Mouse (Mus musculus) kidney, postnatal 0 days (tissue): Measurements from ENCODE around the gene Mall. TPM values are rescaled to one million over a fixed set of nuclear protein-coding genes. Genes with fewer than 3 reads are reported as not detected.

ENCODE experiments used
- ATAC-seq: fragments of 200-750 bp; cut with Nextera tagmentation; replicated peaks from 2 replicates; pipeline ENCODE4 v1.8.0; 2017; ENCODE audit warnings: low read depth, moderate number of reproducible peaks, moderate TSS enrichment, moderate library complexity; ENCODE audit not compliant: low FRiP score
- DNase-seq: peaks from one replicate; pipeline ENCODE4 v3.0.0-alpha.2; 2016; ENCODE audit warnings: low spot score
- H3K27ac ChIP-seq: fragments of 300-500 bp; sonication (generic); 2 replicates; pipeline ENCODE4 v1.5.1; 2014; ENCODE audit warnings: mild to moderate bottlenecking
- H3K27me3 ChIP-seq: fragments of 300-500 bp; sonication (generic); 2 replicates; pipeline ENCODE4 v1.6.1; 2014; ENCODE audit warnings: low read length, mixed read lengths; ENCODE audit not compliant: insufficient read depth
- H3K36me3 ChIP-seq: fragments of 300-500 bp; sonication (generic); 2 replicates; pipeline ENCODE4 v1.6.1; 2014; ENCODE audit warnings: low read length, mixed read lengths; ENCODE audit not compliant: insufficient read depth
- H3K4me1 ChIP-seq: fragments of 300-500 bp; sonication (generic); replicated peaks from 2 replicates; pipeline ENCODE4 v1.6.1; 2014; ENCODE audit warnings: antibody characterized with exemption, low read length, mixed read lengths; ENCODE audit not compliant: insufficient read depth
- H3K4me2 ChIP-seq: fragments of 300-500 bp; sonication (generic); 2 replicates; pipeline ENCODE4 v1.6.1; 2014; ENCODE audit warnings: mild to moderate bottlenecking, low read length, moderate library complexity, mixed read lengths
- H3K4me3 ChIP-seq: fragments of 300-500 bp; sonication (generic); replicated peaks from 2 replicates; pipeline ENCODE4 v1.5.1; 2014; ENCODE audit warnings: low read depth, low read length
- H3K9ac ChIP-seq: fragments of 300-500 bp; sonication (generic); 2 replicates; pipeline ENCODE4 v1.6.1; 2014; ENCODE audit warnings: low read depth, low read length
- H3K9me3 ChIP-seq: fragments of 300-500 bp; sonication (generic); replicated peaks from 2 replicates; pipeline ENCODE4 v1.6.1; 2016; ENCODE audit warnings: low read length, inconsistent platforms, mixed read lengths
- CTCF ChIP-seq: IDR thresholded peaks from 2 replicates; pipeline ENCODE4 v1.5.1; 2016; ENCODE audit warnings: antibody characterized with exemption, low read depth, mild to moderate bottlenecking, moderate library complexity
- WGBS: fragments of 180-500 bp; shearing (Covaris S2); extraction: QIAGEN DNeasy Blood & Tissue Kit; methylation state at CpG from one replicate; pipeline ENCODE4 v1.1.7; 2014; 5-methylcytosine and 5-hydroxymethylcytosine counted together
- polyA plus RNA-seq: library from polyadenylated mRNA; unstranded; fragments of >200 nt; fragmentation: Nextera tagmentation; extraction: Ambion mirVana; gene quantifications from 2 replicates; pipeline ENCODE4 v1.2.1, GENCODE M21; 2015

Mall gene
- polyA plus RNA-seq, 1 experiment from 2014 or later = 2.2 TPM

GRCm38 (mm10) chr2:127689239-127689638, 40.5 kb downstream of the Mall start:
- WGBS = 85% methylated on average over 4 of the region's 4 CpGs
- no peak overlapping the region for H3K9ac ChIP-seq
- H3K4me1 ChIP-seq = no peaks in the 10 kb centered on the region
- H3K27me3 ChIP-seq = no peaks in the 10 kb centered on the region
- H3K4me2 ChIP-seq = no peak overlapping the region
- DNase-seq (no peak), ATAC-seq (no peak)
- no peak overlapping the region for H3K4me3 ChIP-seq
- no peaks in the 10 kb centered on the region for H3K9me3 ChIP-seq
- H3K27ac ChIP-seq = no peak overlapping the region
- no peak for TF ChIP-seq CTCF
- no peaks in the 10 kb centered on the region for H3K36me3 ChIP-seq

GRCm38 (mm10) chr2:127683687-127684331, 45.9 kb downstream of the Mall start:
- H3K27ac ChIP-seq = no peak overlapping the region
- H3K4me1 ChIP-seq = no peaks in the 10 kb centered on the region
- peak; percentile 88 for TF ChIP-seq CTCF
- no peaks in the 10 kb centered on the region for H3K36me3 ChIP-seq
- ATAC-seq (peak; percentile 83), DNase-seq (peak; percentile 84)
- no peak overlapping the region for H3K4me2 ChIP-seq
- no peak overlapping the region for H3K4me3 ChIP-seq
- 37% methylated on average over 12 of the region's 12 CpGs for WGBS
- H3K27me3 ChIP-seq = no peaks in the 10 kb centered on the region
- no peak overlapping the region for H3K9ac ChIP-seq
- no peaks in the 10 kb centered on the region for H3K9me3 ChIP-seq

- TF ChIP-seq CTCF = peak; percentile 77
- Histone ChIP-seq H3K9me3 (no peaks in the 10 kb centered on the region), H3K4me3 (no peak overlapping the region), H3K36me3 (no peaks in the 10 kb centered on the region), H3K27me3 (no peaks in the 10 kb centered on the region), H3K9ac (no peak overlapping the region), H3K4me2 (no peak overlapping the region), H3K27ac (no peak overlapping the region), H3K4me1 (no peaks in the 10 kb centered on the region)
- ATAC-seq (no peak), DNase-seq (peak; percentile 76)
- WGBS = 20% methylated on average over 2 of the region's 2 CpGs
These were observed 61.8 kb downstream of the Mall start for GRCm38 (mm10) chr2:127667843-127668506.

GRCm38 (mm10) chr2:127667015-127667414, 62.7 kb downstream of the Mall start:
- Histone ChIP-seq H3K36me3 (no peaks in the 10 kb centered on the region), H3K27ac (no peak overlapping the region), H3K9me3 (no peaks in the 10 kb centered on the region), H3K4me1 (no peaks in the 10 kb centered on the region), H3K27me3 (no peaks in the 10 kb centered on the region), H3K4me2 (no peak overlapping the region), H3K4me3 (no peak overlapping the region), H3K9ac (no peak overlapping the region)
- no peak for DNase-seq
- ATAC-seq = no peak
- TF ChIP-seq CTCF = no peak

GRCm38 (mm10) chr2:127662708-127663107, 67.0 kb downstream of the Mall start:
- H3K9ac ChIP-seq = no peak overlapping the region
- H3K4me2 ChIP-seq = no peak overlapping the region
- no peak for DNase-seq
- ATAC-seq = no peak
- H3K27ac ChIP-seq = no peak overlapping the region
- H3K27me3 ChIP-seq = no peaks in the 10 kb centered on the region
- no peaks in the 10 kb centered on the region for H3K4me1 ChIP-seq
- H3K4me3 ChIP-seq = no peak overlapping the region
- H3K36me3 ChIP-seq = no peaks in the 10 kb centered on the region
- 54% methylated on average over 2 of the region's 2 CpGs for WGBS
- H3K9me3 ChIP-seq = no peaks in the 10 kb centered on the region
- no peak for TF ChIP-seq CTCF

- Histone ChIP-seq H3K9me3 (no peaks in the 10 kb centered on the region), H3K36me3 (no peaks in the 10 kb centered on the region), H3K4me1 (no peaks in the 10 kb centered on the region), H3K27ac (peak within 1 kb of the TSS; percentile 79), H3K4me2 (peak within 1 kb of the TSS; percentile 76), H3K4me3 (peak within 1 kb of the TSS; percentile 49), H3K9ac (peak within 1 kb of the TSS; percentile 63), H3K27me3 (0 out of 2 replicates have a peak, but pooled peaks cover 8% of the 10 kb centered on the region)
- no peak for TF ChIP-seq CTCF
- ATAC-seq = peak; percentile 65
- DNase-seq = peak; percentile 47
- WGBS = 1% methylated on average over 43 of the region's 43 CpGs
These were observed 73.5 kb downstream of the Mall start, which contains the start of gene Mal for GRCm38 (mm10) chr2:127656086-127656720. Gene Mal, minus strand, starts transcription at chr2:127656695.
